Mouse (Mus musculus) cerebellum, postnatal 36 days (tissue): ENCODE data around the gene Slc44a4.
"Not testable (repeated sequence)": the region's sequence is repeated elsewhere in the genome, so short reads cannot be mapped to it uniquely, and the experiment has no call there.

Experiments
- DNase-seq, 2 experiments: peaks; one replicate each; pipeline ENCODE4 v3.0.0; 2021 to 2022; ENCODE audit warnings: mixed read lengths in 2 of 2

Gene Slc44a4

GRCm38 (mm10) chr17:34944362-34944761 lies 30.1 kb downstream of the Slc44a4 start:
- no peak for DNase-seq

- DNase-seq = no peak
Measured at GRCm38 (mm10) chr17:34946486-34947140, 32.3 kb downstream of the Slc44a4 start.

GRCm38 (mm10) chr17:34947606-34948005 lies 33.3 kb downstream of the Slc44a4 start:
- no peak for DNase-seq

- not testable (repeated sequence) for DNase-seq
Measured at GRCm38 (mm10) chr17:34948721-34949552, 34.7 kb downstream of the Slc44a4 start.

- no peak for DNase-seq
Measured at GRCm38 (mm10) chr17:34949553-34949969, 35.3 kb downstream of the Slc44a4 start.

- DNase-seq = no peak
Measured at GRCm38 (mm10) chr17:34950514-34951455, 36.5 kb downstream of the Slc44a4 start.

- no peak for DNase-seq
Measured at GRCm38 (mm10) chr17:34951636-34952377, 37.5 kb downstream of the Slc44a4 start.

GRCm38 (mm10) chr17:34952378-34953040 lies 38.2 kb downstream of the Slc44a4 start:
- peak; percentile 77 to 82 for DNase-seq

- no peak for DNase-seq
Measured at GRCm38 (mm10) chr17:34953258-34953657, 39.0 kb downstream of the Slc44a4 start.

GRCm38 (mm10) chr17:34953904-34954303 lies 39.6 kb downstream of the Slc44a4 start:
- DNase-seq = no peak

- DNase-seq = no peak
Measured at GRCm38 (mm10) chr17:34954831-34955230, 40.6 kb downstream of the Slc44a4 start.

GRCm38 (mm10) chr17:34955884-34956283 lies 41.6 kb downstream of the Slc44a4 start:
- DNase-seq = no peak

- no peak for DNase-seq
Measured at GRCm38 (mm10) chr17:34956340-34956739, 42.1 kb downstream of the Slc44a4 start.

- DNase-seq = not testable (repeated sequence)
Measured at GRCm38 (mm10) chr17:34957291-34957690, 43.0 kb downstream of the Slc44a4 start.

GRCm38 (mm10) chr17:34957966-34958365 lies 43.7 kb downstream of the Slc44a4 start:
- not testable (repeated sequence) for DNase-seq

GRCm38 (mm10) chr17:34958734-34959129 lies 44.5 kb downstream of the Slc44a4 start:
- not testable (repeated sequence) for DNase-seq

GRCm38 (mm10) chr17:34959130-34959778 lies 45.0 kb downstream of the Slc44a4 start, which contains the start of gene Hspa1b:
Gene Hspa1b (minus strand): TSS chr17:34959238.
- DNase-seq = peak; percentile 77 to 86

GRCm38 (mm10) chr17:34959881-34960515 lies 45.7 kb downstream of the Slc44a4 start:
- DNase-seq = no peak

- DNase-seq = no peak
Measured at GRCm38 (mm10) chr17:34960702-34961493, 46.6 kb downstream of the Slc44a4 start.

- DNase-seq = no peak
Measured at GRCm38 (mm10) chr17:34962125-34962524, 47.9 kb downstream of the Slc44a4 start.
